Mouse (Mus musculus) midbrain, embryonic 14.5 days (tissue): ENCODE results near the gene Camta2. TPM values are rescaled to one million over a fixed set of nuclear protein-coding genes. Genes with fewer than 3 reads are reported as not detected.

Source experiments
- ATAC-seq: fragments of 200-750 bp; cut with Nextera tagmentation; 2 replicates; pipeline ENCODE4 v1.8.0; 2017; ENCODE audit warnings: moderate number of reproducible peaks, moderate library complexity; ENCODE audit not compliant: low FRiP score, low TSS enrichment
- DNase-seq: peaks from one replicate; pipeline ENCODE4 v3.0.0-alpha.2; 2015
- H3K27ac ChIP-seq: fragments of 300-500 bp; sonication (generic); replicated peaks from 2 replicates; pipeline ENCODE4 v1.5.1; 2014; ENCODE audit warnings: mild to moderate bottlenecking, low read depth, low read length, moderate library complexity
- H3K27me3 ChIP-seq: fragments of 300-500 bp; sonication (generic); 2 replicates; pipeline ENCODE4 v1.6.1; 2014; ENCODE audit warnings: low read length, control low read depth, mixed read lengths; ENCODE audit not compliant: control insufficient read depth, insufficient read depth
- H3K36me3 ChIP-seq: fragments of 300-500 bp; sonication (generic); 2 replicates; pipeline ENCODE4 v1.6.1; 2014; ENCODE audit warnings: low read length, control low read depth; ENCODE audit not compliant: control insufficient read depth, insufficient read depth
- H3K4me1 ChIP-seq: fragments of 300-500 bp; sonication (generic); 2 replicates; pipeline ENCODE4 v1.6.1; 2014; ENCODE audit warnings: mild to moderate bottlenecking, antibody characterized with exemption, low read length, control low read depth; ENCODE audit not compliant: control insufficient read depth, insufficient read depth
- H3K4me2 ChIP-seq: fragments of 300-500 bp; sonication (generic); 2 replicates; pipeline ENCODE4 v1.6.1; 2014; ENCODE audit warnings: mild to moderate bottlenecking, low read length, moderate library complexity
- H3K4me3 ChIP-seq: fragments of 300-500 bp; sonication (generic); replicated peaks from 2 replicates; pipeline ENCODE4 v1.5.1; 2014; ENCODE audit warnings: low read depth, low read length
- H3K9ac ChIP-seq: fragments of 300-500 bp; sonication (generic); replicated peaks from 2 replicates; pipeline ENCODE4 v1.6.1; 2014; ENCODE audit warnings: mild to moderate bottlenecking, low read length, moderate library complexity
- H3K9me3 ChIP-seq: fragments of 300-500 bp; sonication (generic); 2 replicates; pipeline ENCODE4 v1.6.1; 2016; ENCODE audit warnings: low read length, control low read depth, mixed read lengths; ENCODE audit not compliant: control insufficient read depth
- WGBS: fragments of 180-500 bp; shearing (Covaris S2); extraction: QIAGEN DNeasy Blood & Tissue Kit; methylation state at CpG from one replicate; pipeline ENCODE4 v1.1.7; 2014; 5-methylcytosine and 5-hydroxymethylcytosine counted together
- polyA plus RNA-seq: library from polyadenylated mRNA; unstranded; fragments of >200 nt; fragmentation: Nextera tagmentation; extraction: Ambion mirVana; gene quantifications from 2 replicates; pipeline ENCODE4 v1.2.1, GENCODE M21; 2014

The Camta2 gene
- polyA plus RNA-seq, 1 experiment from 2014 or later = 19.4 TPM

- Histone ChIP-seq H3K36me3 (peaks cover 32% of the 10 kb centered on the region), H3K9me3 (no peaks in the 10 kb centered on the region), H3K27ac (peak overlapping the region; percentile 95; the same call in 1 of the 2 replicates), H3K4me3 (peak overlapping the region; percentile 70), H3K27me3 (no peaks in the 10 kb centered on the region), H3K4me2 (peak overlapping the region; percentile 92), H3K4me1 (peaks cover 27% of the 10 kb centered on the region), H3K9ac (peak overlapping the region; percentile 91)
- no peak for ATAC-seq
- no peak for DNase-seq
- 89% methylated on average over 12 of the region's 12 CpGs for WGBS
Measured at GRCm38 (mm10) chr11:70645461-70646258, 42.2 kb downstream of the Camta2 start.

- H3K9ac ChIP-seq = no peak overlapping the region
- H3K27ac ChIP-seq = no peak overlapping the region
- WGBS = 95% methylated on average over 8 of the region's 8 CpGs
- H3K9me3 ChIP-seq = no peaks in the 10 kb centered on the region
- H3K36me3 ChIP-seq = peaks cover 21% of the 10 kb centered on the region
- DNase-seq (no peak), ATAC-seq (no peak)
- no peak overlapping the region for H3K4me3 ChIP-seq
- no peaks in the 10 kb centered on the region for H3K27me3 ChIP-seq
- H3K4me1 ChIP-seq = peaks cover 27% of the 10 kb centered on the region
- no peak overlapping the region for H3K4me2 ChIP-seq
Measured at GRCm38 (mm10) chr11:70644564-70645103, 43.3 kb downstream of the Camta2 start.

DNA sequence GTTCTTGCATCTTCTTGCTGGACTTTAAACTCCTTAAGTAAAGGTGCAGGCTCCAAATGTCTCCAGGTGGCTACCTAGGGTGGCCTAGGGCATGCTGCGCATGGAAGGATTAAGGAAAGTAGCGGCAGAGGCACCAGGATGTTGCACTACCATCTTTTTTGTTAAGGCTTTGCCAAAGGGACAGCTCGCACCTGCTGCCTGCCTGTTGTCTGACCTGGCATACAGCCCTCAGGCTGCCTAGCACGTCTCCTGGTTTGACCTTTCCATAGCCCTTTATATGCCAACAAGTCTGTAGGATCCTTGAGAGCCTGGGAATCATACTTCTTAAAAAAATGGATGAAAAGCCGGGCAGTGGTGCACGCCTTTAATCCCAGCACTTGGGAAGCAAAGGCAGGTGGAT is 44.9 kb downstream of the Camta2 start:
- no peak for DNase-seq
- no peak overlapping the region for H3K4me2 ChIP-seq
- H3K9ac ChIP-seq = no peak overlapping the region
- H3K27me3 ChIP-seq = no peaks in the 10 kb centered on the region
- no peak for ATAC-seq
- H3K27ac ChIP-seq = no peak overlapping the region
- H3K4me3 ChIP-seq = no peak overlapping the region
- 91% methylated on average over 6 of the region's 6 CpGs for WGBS
- H3K36me3 ChIP-seq = peaks cover 12% of the 10 kb centered on the region
- peaks cover 15% of the 10 kb centered on the region for H3K4me1 ChIP-seq
- no peaks in the 10 kb centered on the region for H3K9me3 ChIP-seq

GRCm38 (mm10) chr11:70641241-70641640 is 46.7 kb downstream of the Camta2 start:
- H3K4me1 ChIP-seq = peaks cover 11% of the 10 kb centered on the region
- 87% methylated on average over 7 of the region's 7 CpGs for WGBS

GRCm38 (mm10) chr11:70639976-70640375 is 47.9 kb downstream of the Camta2 start:
- Histone ChIP-seq H3K9ac (no peak overlapping the region), H3K4me1 (no peaks in the 10 kb centered on the region), H3K4me2 (no peak overlapping the region), H3K27ac (no peak overlapping the region), H3K4me3 (no peak overlapping the region), H3K36me3 (peaks cover 12% of the 10 kb centered on the region), H3K27me3 (no peaks in the 10 kb centered on the region), H3K9me3 (no peaks in the 10 kb centered on the region)
- WGBS = 91% methylated on average over 8 of the region's 8 CpGs
- no peak for DNase-seq
- ATAC-seq = no peak

More at GRCm38 (mm10) chr11:70641241-70641640, 46.7 kb downstream of the Camta2 start:
- peaks cover 12% of the 10 kb centered on the region for H3K36me3 ChIP-seq
- no peak overlapping the region for H3K9ac ChIP-seq
- no peak overlapping the region for H3K4me3 ChIP-seq
- H3K27ac ChIP-seq = no peak overlapping the region
- H3K4me2 ChIP-seq = no peak overlapping the region
- no peaks in the 10 kb centered on the region for H3K27me3 ChIP-seq
- ATAC-seq = no peak
- no peaks in the 10 kb centered on the region for H3K9me3 ChIP-seq
- DNase-seq = no peak

- Histone ChIP-seq H3K4me1 (no peaks in the 10 kb centered on the region), H3K4me2 (no peak within 1 kb of the TSS), H3K9ac (no peak within 1 kb of the TSS), H3K27ac (no peak within 1 kb of the TSS), H3K27me3 (no peaks in the 10 kb centered on the region), H3K9me3 (no peaks in the 10 kb centered on the region), H3K4me3 (no peak within 1 kb of the TSS), H3K36me3 (peaks cover 3% of the 10 kb centered on the region)
- WGBS = 57% methylated on average over 5 of the region's 5 CpGs
- DNase-seq = no peak
- ATAC-seq = no peak
Measured at GRCm38 (mm10) chr11:70638714-70639278, 49.1 kb downstream of the Camta2 start, which contains the start of gene Gp1ba. Gene Gp1ba, plus strand, starts transcription at chr11:70639122.

- Histone ChIP-seq H3K27me3 (no peaks in the 10 kb centered on the region), H3K36me3 (peaks cover 3% of the 10 kb centered on the region), H3K27ac (no peak overlapping the region), H3K9ac (no peak overlapping the region), H3K9me3 (no peaks in the 10 kb centered on the region), H3K4me3 (no peak overlapping the region), H3K4me1 (no peaks in the 10 kb centered on the region), H3K4me2 (no peak overlapping the region)
- DNase-seq (no peak), ATAC-seq (no peak)
- WGBS = 88% methylated on average over 1 of the region's 1 CpGs
Measured at GRCm38 (mm10) chr11:70638293-70638692, 49.6 kb downstream of the Camta2 start.

- no peaks in the 10 kb centered on the region for H3K4me1 ChIP-seq
- H3K4me3 ChIP-seq = no peak overlapping the region
- no peaks in the 10 kb centered on the region for H3K9me3 ChIP-seq
- WGBS = 95% methylated on average over 1 of the region's 1 CpGs
- no peak overlapping the region for H3K9ac ChIP-seq
- H3K27ac ChIP-seq = no peak overlapping the region
- DNase-seq (no peak), ATAC-seq (no peak)
- no peaks in the 10 kb centered on the region for H3K27me3 ChIP-seq
- H3K4me2 ChIP-seq = no peak overlapping the region
- H3K36me3 ChIP-seq = peaks cover 2% of the 10 kb centered on the region
Measured at GRCm38 (mm10) chr11:70637764-70638163, 50.1 kb downstream of the Camta2 start.
